Mouse (Mus musculus) embryonic facial prominence, embryonic 11.5 days (tissue): ENCODE measurements around the gene Cir1. TPM values are rescaled to one million over a fixed set of nuclear protein-coding genes. Genes with fewer than 3 reads are reported as not detected.

Experiments used
- ATAC-seq: fragments of 200-750 bp; cut with Nextera tagmentation; replicated peaks from 2 replicates; pipeline ENCODE4 v1.8.0; 2017; ENCODE audit warnings: low read depth; ENCODE audit not compliant: insufficient number of reproducible peaks, low FRiP score, low TSS enrichment
- DNase-seq: peaks from one replicate; pipeline ENCODE4 v3.0.0-alpha.2; 2015; ENCODE audit warnings: low spot score
- H3K27ac ChIP-seq: fragments of 300-500 bp; sonication (generic); replicated peaks from 2 replicates; pipeline ENCODE4 v1.5.1; 2014; ENCODE audit warnings: mild to moderate bottlenecking, low read depth, low read length, control low read depth
- H3K27me3 ChIP-seq: fragments of 300-500 bp; sonication (generic); 2 replicates; pipeline ENCODE4 v1.6.1; 2014; ENCODE audit warnings: mild to moderate bottlenecking, low read length, moderate library complexity, mixed read lengths; ENCODE audit not compliant: control insufficient read depth, insufficient read depth
- H3K36me3 ChIP-seq: fragments of 300-500 bp; sonication (generic); replicated peaks from 2 replicates; pipeline ENCODE4 v1.6.1; 2014; ENCODE audit warnings: low read depth, mild to moderate bottlenecking, low read length, moderate library complexity, mixed read lengths; ENCODE audit not compliant: control insufficient read depth, insufficient read depth
- H3K4me1 ChIP-seq: fragments of 300-500 bp; sonication (generic); 2 replicates; pipeline ENCODE4 v1.6.1; 2014; ENCODE audit warnings: low read length, mixed read lengths; ENCODE audit not compliant: control insufficient read depth, insufficient read depth
- H3K4me2 ChIP-seq: fragments of 300-500 bp; sonication (generic); 2 replicates; pipeline ENCODE4 v1.6.1; 2014; ENCODE audit warnings: low read depth, mild to moderate bottlenecking, control low read depth, low read length, moderate library complexity
- H3K4me3 ChIP-seq: fragments of 300-500 bp; sonication (generic); 2 replicates; pipeline ENCODE4 v1.5.1; 2014; ENCODE audit warnings: low read depth, low read length, control low read depth
- H3K9ac ChIP-seq: fragments of 300-500 bp; sonication (generic); replicated peaks from 2 replicates; pipeline ENCODE4 v1.6.1; 2014; ENCODE audit warnings: mild to moderate bottlenecking, control low read depth, low read length
- H3K9me3 ChIP-seq: fragments of 300-500 bp; sonication (generic); replicated peaks from 2 replicates; pipeline ENCODE4 v1.6.1; 2016; ENCODE audit warnings: mild to moderate bottlenecking, low read length, inconsistent platforms, mixed read lengths; ENCODE audit not compliant: control insufficient read depth
- WGBS: fragments of 180-500 bp; shearing (Covaris S2); extraction: QIAGEN DNeasy Blood & Tissue Kit; methylation state at CpG from one replicate; pipeline ENCODE4 v1.1.7; 2014; 5-methylcytosine and 5-hydroxymethylcytosine counted together
- polyA plus RNA-seq: library from polyadenylated mRNA; unstranded; fragments of >200 nt; fragmentation: Nextera tagmentation; extraction: Ambion mirVana; gene quantifications from 2 replicates; pipeline ENCODE4 v1.2.1, GENCODE M21; 2014

Gene Cir1
- polyA plus RNA-seq, 1 experiment from 2014 or later, result 26.8 TPM

- Histone ChIP-seq H3K4me2 (peak overlapping the region; percentile 84), H3K4me1 (peaks cover 2% of the 10 kb centered on the region; the same call in 1 of the 2 replicates), H3K36me3 (no peaks in the 10 kb centered on the region), H3K27ac (no peak overlapping the region), H3K9me3 (no peaks in the 10 kb centered on the region), H3K4me3 (peak overlapping the region; percentile 44), H3K9ac (peak overlapping the region; percentile 48), H3K27me3 (peaks cover 45% of the 10 kb centered on the region)
- under 1% methylated on average over 38 of the region's 38 CpGs for WGBS
- DNase-seq (peak; percentile 74), ATAC-seq (no peak)
These were observed 48.5 kb downstream of the Cir1 start for GRCm38 (mm10) chr2:73263794-73264610.

GRCm38 (mm10) chr2:73263172-73263765 is 49.2 kb downstream of the Cir1 start:
- ATAC-seq (no peak), DNase-seq (peak; percentile 39)
- Histone ChIP-seq H3K27me3 (peaks cover 43% of the 10 kb centered on the region), H3K36me3 (no peaks in the 10 kb centered on the region), H3K9me3 (no peaks in the 10 kb centered on the region), H3K4me3 (peak overlapping the region; percentile 44), H3K4me1 (peaks cover 2% of the 10 kb centered on the region; the same call in 1 of the 2 replicates), H3K27ac (no peak overlapping the region), H3K4me2 (peak overlapping the region; percentile 84), H3K9ac (peak overlapping the region; percentile 48; the same call in 1 of the 2 replicates)
- WGBS, result 2% methylated on average over 16 of the region's 16 CpGs

GRCm38 (mm10) chr2:73248701-73249100 is 63.8 kb downstream of the Cir1 start:
- Histone ChIP-seq H3K27me3 (no peaks in the 10 kb centered on the region), H3K27ac (no peak overlapping the region), H3K9ac (no peak overlapping the region), H3K36me3 (no peaks in the 10 kb centered on the region), H3K4me1 (no peaks in the 10 kb centered on the region), H3K9me3 (no peaks in the 10 kb centered on the region), H3K4me2 (no peak overlapping the region), H3K4me3 (no peak overlapping the region)
- WGBS, result 80% methylated on average over 4 of the region's 4 CpGs
- ATAC-seq (no peak), DNase-seq (no peak)

GRCm38 (mm10) chr2:73241299-73241698 is 71.2 kb downstream of the Cir1 start:
- H3K4me1 ChIP-seq, result no peaks in the 10 kb centered on the region
- no peak overlapping the region for H3K4me3 ChIP-seq
- no peak for DNase-seq
- H3K9me3 ChIP-seq, result no peaks in the 10 kb centered on the region
- no peak overlapping the region for H3K27ac ChIP-seq
- H3K27me3 ChIP-seq, result no peaks in the 10 kb centered on the region
- H3K36me3 ChIP-seq, result no peaks in the 10 kb centered on the region
- H3K9ac ChIP-seq, result no peak overlapping the region
- 79% methylated on average over 4 of the region's 4 CpGs for WGBS
- ATAC-seq, result no peak
- H3K4me2 ChIP-seq, result no peak overlapping the region

Other genes starting within 250 kb of the Cir1 start
- gene Ola1, start 93.8 kb downstream of the Cir1 start, polyA plus RNA-seq, result 107 and 117 TPM in 2 replicates
- 0.98 and 1.6 TPM in 2 replicates for gene Sp9, start 40.8 kb downstream of the Cir1 start, polyA plus RNA-seq
- 14.5 and 14.7 TPM in 2 replicates for gene Scrn3, start 100 bp downstream of the Cir1 start, polyA plus RNA-seq
- gene Gpr155, start 73.9 kb upstream of the Cir1 start, polyA plus RNA-seq, result 5.9 and 7.4 TPM in 2 replicates
- 15.9 and 17.5 TPM in 2 replicates for gene Wipf1, start 217.0 kb upstream of the Cir1 start, polyA plus RNA-seq